Mouse (Mus musculus): ENCODE measurements at regions not wholly inside any gene's neighbourhood (a gene's known extent, or its start where the extent isn't known, plus 50 kb on each side); places are given as distances from the start of the nearest gene placed in this dataset.
A peak's percentile ranks its signal among the peaks of the same experiment; 100 is the strongest.

DNA sequence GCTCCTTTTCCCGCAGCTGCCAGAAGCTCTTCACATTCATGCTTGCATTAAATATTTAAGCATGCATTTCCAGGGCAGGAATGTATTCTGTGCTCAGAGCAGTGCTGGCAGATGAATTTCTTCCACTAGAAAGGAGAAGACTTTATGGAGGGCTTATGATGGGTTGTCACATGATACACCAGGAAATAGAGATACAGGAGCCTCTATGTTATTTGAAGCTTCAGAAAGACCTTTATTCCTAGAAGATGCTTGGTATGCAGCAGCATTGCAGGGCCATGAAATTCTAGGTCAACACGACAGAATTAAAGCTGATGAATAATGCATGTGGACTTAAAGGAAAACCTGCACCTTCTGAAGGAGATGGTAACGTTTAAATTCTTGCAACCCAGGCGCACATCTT lies 212.1 kb downstream of the Adgrg6 start:
- no peaks in the 10 kb centered on the region for H3K9me3 ChIP-seq (replicated peaks)
- no peak overlapping the region for H3K27ac ChIP-seq
- H3K4me1 ChIP-seq: peaks cover 10% of the 10 kb centered on the region
- H3K36me3 ChIP-seq (ENCODE audit: poor library complexity, severe bottlenecking): no peaks in the 10 kb centered on the region
- 0 out of 2 replicates have a peak, but pooled peaks have one; percentile 37 for ATAC-seq
- no peak overlapping the region for H3K4me3 ChIP-seq
- WGBS: 55% methylated on average over 4 of the region's 4 CpGs
- no peak overlapping the region for H3K9ac ChIP-seq
- no peaks in the 10 kb centered on the region for H3K27me3 ChIP-seq
- no peak overlapping the region for H3K4me2 ChIP-seq

DNA sequence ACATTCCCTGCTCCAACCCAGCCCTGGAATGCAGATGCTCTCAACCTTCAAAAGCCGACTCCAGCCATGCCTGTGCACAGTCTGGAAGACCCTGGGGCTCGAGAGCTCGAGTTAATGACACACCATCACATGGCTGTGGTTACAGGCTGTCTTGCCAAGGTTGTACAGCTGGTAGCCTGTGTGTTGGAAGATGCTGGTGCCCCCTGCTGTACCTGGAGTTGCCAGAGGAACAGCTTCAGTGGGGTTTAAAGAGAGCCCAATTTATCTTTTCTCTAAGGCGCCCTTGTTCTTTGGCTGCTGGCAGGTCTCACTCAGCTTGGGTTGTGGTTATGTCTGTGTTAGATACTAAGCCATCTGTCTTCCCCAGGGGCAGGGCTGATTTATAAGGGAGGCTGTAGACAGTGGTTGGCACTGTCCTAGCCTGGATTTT lies 212.8 kb downstream of the Adgrg6 start:
- 50% methylated on average over 4 of the region's 4 CpGs for WGBS
- Histone ChIP-seq H3K9ac (no peak overlapping the region), H3K27me3 (no peaks in the 10 kb centered on the region), H3K4me1 (peaks cover 10% of the 10 kb centered on the region), H3K4me2 (no peak overlapping the region), H3K36me3 (ENCODE audit: poor library complexity, severe bottlenecking) (no peaks in the 10 kb centered on the region), H3K4me3 (no peak overlapping the region), H3K27ac (no peak overlapping the region), H3K9me3 (replicated peaks) (no peaks in the 10 kb centered on the region)
- ATAC-seq: peak; percentile 86

DNA sequence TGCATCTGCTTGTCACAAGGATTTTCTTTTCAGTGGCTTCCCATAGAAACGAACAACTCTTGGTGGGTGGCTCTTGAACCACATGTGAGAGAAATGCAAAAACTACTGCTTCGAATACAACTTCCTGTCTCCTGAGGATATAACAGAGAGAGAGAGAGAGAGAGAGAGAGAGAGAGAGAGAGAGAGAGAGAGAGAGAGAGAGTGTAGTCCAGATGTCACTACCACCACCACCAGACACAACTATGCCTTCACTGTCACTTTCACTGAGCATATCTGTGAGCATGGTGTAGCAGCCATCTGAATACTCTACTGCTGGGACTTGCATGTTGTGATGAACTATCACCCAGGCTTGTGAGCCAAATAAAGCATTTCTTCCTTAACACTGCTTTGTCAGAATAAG lies 216.6 kb downstream of the Adgrg6 start:
- 85% methylated on average over 2 of the region's 2 CpGs for WGBS
- H3K27me3 ChIP-seq: no peaks in the 10 kb centered on the region
- ATAC-seq: no peak
- no peak overlapping the region for H3K4me3 ChIP-seq
- H3K4me2 ChIP-seq: no peak overlapping the region
- H3K9me3 ChIP-seq (replicated peaks): no peaks in the 10 kb centered on the region
- no peaks in the 10 kb centered on the region for H3K36me3 ChIP-seq (ENCODE audit: poor library complexity, severe bottlenecking)
- H3K4me1 ChIP-seq: peaks cover 10% of the 10 kb centered on the region
- no peak overlapping the region for H3K9ac ChIP-seq
- H3K27ac ChIP-seq: no peak overlapping the region

DNA sequence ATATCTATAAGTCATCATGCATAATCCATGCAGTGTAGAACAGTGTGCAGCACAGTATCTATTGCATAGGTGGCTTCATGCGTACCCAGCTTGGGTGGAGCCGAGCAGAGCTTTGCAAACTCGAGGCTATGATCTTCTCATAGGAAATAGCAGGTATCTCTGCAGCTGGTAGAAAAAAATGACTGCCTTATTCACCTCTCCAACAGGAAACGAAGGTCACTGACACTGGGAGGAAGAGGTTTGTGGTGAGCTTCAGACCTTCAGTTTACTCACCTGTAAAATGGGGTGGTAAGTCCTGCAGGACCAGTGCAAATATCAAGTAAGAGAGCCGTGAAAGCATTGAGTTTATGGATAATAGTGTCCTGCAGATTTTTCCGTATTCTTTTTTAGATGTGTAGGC lies 219.2 kb downstream of the Adgrg6 start:
- ATAC-seq: no peak
- WGBS: 85% methylated on average over 6 of the region's 6 CpGs

DNA sequence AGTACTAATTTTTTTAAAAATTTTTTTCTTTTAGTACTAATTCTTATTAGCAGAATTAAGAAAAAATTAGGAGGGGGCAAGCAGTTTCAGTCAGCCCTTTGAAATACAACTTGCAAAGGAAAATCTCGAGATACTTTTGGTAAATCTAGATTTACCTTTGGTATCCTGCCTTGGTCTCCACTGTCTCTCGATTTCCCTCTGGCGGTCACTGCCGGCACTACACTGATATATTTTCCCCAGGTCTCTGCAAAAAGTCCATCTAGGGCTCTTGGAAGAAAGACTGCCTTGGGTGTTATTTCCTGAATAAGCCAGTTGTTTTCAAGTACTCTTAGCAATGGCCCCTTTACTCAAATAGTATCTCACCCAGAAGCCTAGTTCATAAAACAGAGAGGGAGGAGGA lies 224.0 kb downstream of the Adgrg6 start:
- Histone ChIP-seq H3K4me1 (no peaks in the 10 kb centered on the region), H3K9me3 (replicated peaks) (no peaks in the 10 kb centered on the region), H3K36me3 (ENCODE audit: poor library complexity, severe bottlenecking) (no peaks in the 10 kb centered on the region), H3K4me3 (no peak overlapping the region), H3K4me2 (no peak overlapping the region), H3K9ac (no peak overlapping the region), H3K27ac (no peak overlapping the region), H3K27me3 (no peaks in the 10 kb centered on the region)
- WGBS: 7% methylated on average over 4 of the region's 4 CpGs
- peak; percentile 69 for ATAC-seq

More for the DNA sequence above, 219.2 kb downstream of the Adgrg6 start:
- no peak overlapping the region for H3K27ac ChIP-seq
- H3K9ac ChIP-seq: no peak overlapping the region
- H3K4me3 ChIP-seq: no peak overlapping the region
- H3K36me3 ChIP-seq (ENCODE audit: poor library complexity, severe bottlenecking): no peaks in the 10 kb centered on the region
- H3K9me3 ChIP-seq (replicated peaks): no peaks in the 10 kb centered on the region
- H3K4me2 ChIP-seq: no peak overlapping the region
- H3K4me1 ChIP-seq: no peaks in the 10 kb centered on the region
- H3K27me3 ChIP-seq: no peaks in the 10 kb centered on the region

DNA sequence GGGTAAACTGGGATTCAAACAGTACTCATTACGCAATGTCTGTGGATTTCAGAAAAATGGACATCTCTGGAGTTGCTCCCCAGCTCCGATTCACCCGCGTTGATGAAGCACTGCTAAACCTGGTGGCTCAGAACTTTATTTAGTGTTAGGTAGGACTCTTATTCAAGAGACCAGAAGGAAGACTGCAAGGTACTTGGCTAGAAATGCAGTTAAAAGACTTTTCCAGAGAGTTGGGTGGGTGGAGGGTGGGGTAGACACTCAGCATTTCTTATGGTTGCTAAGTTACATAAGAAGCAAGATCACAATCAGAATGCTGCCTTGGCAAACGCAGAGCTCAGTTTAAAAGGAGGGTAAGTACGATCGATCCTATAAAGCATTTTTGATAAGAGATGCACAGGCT lies 230.2 kb downstream of the Adgrg6 start:
- no peak overlapping the region for H3K9ac ChIP-seq
- no peaks in the 10 kb centered on the region for H3K27me3 ChIP-seq
- no peak overlapping the region for H3K4me2 ChIP-seq
- ATAC-seq: no peak
- H3K9me3 ChIP-seq (replicated peaks): no peaks in the 10 kb centered on the region
- WGBS: 82% methylated on average over 7 of the region's 7 CpGs
- H3K27ac ChIP-seq: no peak overlapping the region
- H3K4me1 ChIP-seq: no peaks in the 10 kb centered on the region
- no peaks in the 10 kb centered on the region for H3K36me3 ChIP-seq (ENCODE audit: poor library complexity, severe bottlenecking)
- H3K4me3 ChIP-seq: no peak overlapping the region

DNA sequence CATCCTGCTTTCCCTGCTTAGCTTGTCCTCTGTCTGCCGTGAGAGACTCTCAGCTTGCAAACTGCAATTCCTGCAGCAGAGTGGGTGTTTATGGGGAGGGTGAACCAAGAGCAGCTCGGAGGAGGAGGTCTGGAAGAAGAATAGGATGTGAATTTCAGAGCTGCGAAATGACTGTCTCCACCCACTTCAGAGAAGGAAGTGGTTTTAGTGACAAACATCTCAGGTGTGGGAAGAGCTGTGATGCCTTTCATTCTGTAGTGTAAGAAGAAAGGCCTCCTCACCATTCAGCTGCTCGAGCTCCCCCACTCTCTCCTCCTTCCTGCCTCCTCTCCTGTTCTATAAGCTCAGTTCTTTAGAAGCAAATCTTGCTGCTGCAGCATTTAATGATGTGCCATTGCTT lies 230.9 kb downstream of the Adgrg6 start:
- Histone ChIP-seq H3K36me3 (ENCODE audit: poor library complexity, severe bottlenecking) (no peaks in the 10 kb centered on the region), H3K27ac (no peak overlapping the region), H3K4me2 (no peak overlapping the region), H3K9ac (no peak overlapping the region), H3K4me1 (no peaks in the 10 kb centered on the region), H3K27me3 (no peaks in the 10 kb centered on the region), H3K4me3 (no peak overlapping the region), H3K9me3 (replicated peaks) (no peaks in the 10 kb centered on the region)
- 62% methylated on average over 4 of the region's 4 CpGs for WGBS
- no peak for ATAC-seq

DNA sequence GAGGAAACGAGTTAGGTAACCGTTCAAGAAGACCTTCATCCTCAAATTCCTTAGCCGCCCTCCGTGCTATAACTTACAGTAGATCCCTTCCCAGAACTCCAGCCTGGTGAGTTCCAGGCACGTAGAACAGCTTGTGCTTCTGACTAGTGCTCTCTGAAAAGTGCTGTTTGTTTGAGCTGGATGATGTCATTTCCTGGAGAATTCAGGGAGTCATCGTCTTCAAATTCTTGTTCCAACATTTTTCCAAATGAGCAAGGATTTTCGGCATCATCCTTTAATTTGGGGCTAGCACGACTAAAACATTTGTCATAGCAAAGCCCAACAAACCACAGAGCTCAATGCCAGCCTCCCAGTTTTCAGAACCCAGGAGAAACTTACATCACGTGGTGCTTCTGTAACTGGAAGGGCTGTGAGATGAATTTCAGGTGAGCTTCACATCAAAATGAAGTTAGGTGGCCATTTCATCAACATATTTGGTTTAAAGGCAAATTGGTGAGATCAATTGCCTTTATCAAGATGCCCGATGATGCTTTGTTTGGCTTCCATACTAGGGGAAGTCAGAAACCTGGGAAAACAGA lies 231.4 kb downstream of the Adgrg6 start:
- H3K9ac ChIP-seq: no peak overlapping the region
- no peaks in the 10 kb centered on the region for H3K36me3 ChIP-seq (ENCODE audit: poor library complexity, severe bottlenecking)
- H3K4me1 ChIP-seq: no peaks in the 10 kb centered on the region
- no peak for ATAC-seq
- no peak overlapping the region for H3K4me2 ChIP-seq
- WGBS: 82% methylated on average over 10 of the region's 10 CpGs
- H3K27me3 ChIP-seq: no peaks in the 10 kb centered on the region
- H3K27ac ChIP-seq: no peak overlapping the region
- H3K9me3 ChIP-seq (replicated peaks): no peaks in the 10 kb centered on the region
- H3K4me3 ChIP-seq: no peak overlapping the region

DNA sequence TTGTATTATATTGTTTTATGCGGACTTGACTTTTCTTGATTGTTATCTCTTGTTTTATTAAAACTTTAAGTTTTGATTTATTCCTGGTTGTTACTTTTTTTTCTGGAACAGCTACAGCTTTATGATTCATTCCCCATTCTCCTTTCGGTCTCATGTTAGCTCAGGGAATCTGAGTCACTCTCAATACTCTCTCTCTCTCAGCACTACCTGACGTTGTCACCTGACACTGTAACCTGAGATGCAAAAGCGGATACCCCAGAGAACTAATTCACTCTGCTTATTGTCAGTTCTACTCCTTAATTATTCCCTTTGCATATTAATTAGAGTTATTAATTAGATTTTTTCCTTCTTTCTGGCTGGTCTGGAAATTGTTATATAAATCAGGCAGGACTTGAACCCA lies 232.5 kb downstream of the Adgrg6 start:
- H3K9ac ChIP-seq: no peak overlapping the region
- no peaks in the 10 kb centered on the region for H3K36me3 ChIP-seq (ENCODE audit: poor library complexity, severe bottlenecking)
- no peaks in the 10 kb centered on the region for H3K27me3 ChIP-seq
- H3K27ac ChIP-seq: no peak overlapping the region
- ATAC-seq: no peak
- no peak overlapping the region for H3K4me3 ChIP-seq
- no peak overlapping the region for H3K4me2 ChIP-seq
- 81% methylated on average over 4 of the region's 4 CpGs for WGBS
- H3K9me3 ChIP-seq (replicated peaks): no peaks in the 10 kb centered on the region
- H3K4me1 ChIP-seq: no peaks in the 10 kb centered on the region

DNA sequence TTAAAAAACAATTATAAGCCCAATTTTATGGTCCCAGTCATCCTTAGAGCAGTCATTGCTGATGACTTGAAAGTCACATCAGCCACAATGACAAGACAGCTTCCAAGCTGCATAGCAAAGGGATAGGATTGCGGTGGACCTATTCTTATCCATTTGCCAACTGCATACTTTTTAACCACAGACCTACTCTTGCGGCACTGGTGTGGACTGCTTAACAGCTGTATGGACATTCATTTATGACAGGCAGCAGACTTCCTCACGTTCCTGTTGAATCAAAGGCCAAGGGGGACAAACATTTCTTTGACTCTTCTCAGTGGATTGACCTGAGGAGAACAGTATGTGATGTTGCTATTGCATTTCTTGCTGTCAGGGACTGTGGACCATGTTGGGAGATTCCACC lies 233.5 kb downstream of the Adgrg6 start:
- H3K27ac ChIP-seq: no peak overlapping the region
- WGBS: 88% methylated on average over 3 of the region's 3 CpGs

DNA sequence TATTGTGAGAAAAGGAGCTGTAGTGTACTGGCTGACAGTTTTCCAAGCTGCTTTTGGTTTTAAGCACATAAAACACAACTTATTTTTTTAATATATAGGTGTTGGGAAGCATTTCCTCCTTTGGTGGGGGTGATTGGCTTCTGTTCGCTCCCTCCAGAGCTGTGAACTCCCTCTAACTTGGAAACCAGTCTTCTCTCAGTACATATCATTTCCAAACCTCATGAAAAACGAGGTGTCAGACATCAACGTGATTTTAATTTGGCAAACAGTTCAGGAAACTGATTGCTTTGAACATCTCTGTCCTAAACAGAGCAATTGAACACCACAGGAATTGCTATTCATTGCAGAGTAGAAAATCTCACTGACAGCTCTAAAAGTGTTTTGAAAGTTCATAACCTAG lies 238.6 kb downstream of the Adgrg6 start:
- Histone ChIP-seq H3K9ac (no peak overlapping the region), H3K27ac (no peak overlapping the region), H3K4me1 (no peaks in the 10 kb centered on the region), H3K4me2 (no peak overlapping the region), H3K36me3 (ENCODE audit: poor library complexity, severe bottlenecking) (no peaks in the 10 kb centered on the region), H3K9me3 (replicated peaks) (no peaks in the 10 kb centered on the region), H3K27me3 (no peaks in the 10 kb centered on the region), H3K4me3 (no peak overlapping the region)
- no peak; the same call in 1 of the 2 replicates for ATAC-seq
- WGBS: 60% methylated on average over 3 of the region's 3 CpGs

More for the DNA sequence above, 233.5 kb downstream of the Adgrg6 start:
- no peak for ATAC-seq
- H3K4me2 ChIP-seq: no peak overlapping the region
- no peaks in the 10 kb centered on the region for H3K36me3 ChIP-seq (ENCODE audit: poor library complexity, severe bottlenecking)
- no peak overlapping the region for H3K4me3 ChIP-seq
- no peaks in the 10 kb centered on the region for H3K27me3 ChIP-seq
- no peaks in the 10 kb centered on the region for H3K4me1 ChIP-seq
- H3K9ac ChIP-seq: no peak overlapping the region
- no peaks in the 10 kb centered on the region for H3K9me3 ChIP-seq (replicated peaks)

DNA sequence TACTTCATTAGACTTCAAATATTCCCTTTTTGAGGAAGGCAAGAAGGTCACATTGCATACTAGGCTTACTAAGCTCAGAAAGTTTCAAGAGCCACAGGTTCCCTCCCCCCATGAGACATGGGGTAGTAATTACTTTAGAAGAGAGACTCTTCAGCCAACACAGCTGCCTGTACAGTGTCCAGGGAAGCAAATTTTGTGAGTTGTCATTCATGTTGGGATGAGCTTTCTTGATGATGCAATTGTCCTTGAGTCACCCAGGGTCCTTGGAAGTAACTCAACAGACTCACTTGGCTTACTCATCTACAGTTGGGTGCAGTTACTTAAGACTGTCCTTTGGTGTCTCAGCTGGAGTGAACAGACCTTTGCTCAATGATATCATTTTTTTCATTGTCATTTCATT lies 242.0 kb downstream of the Adgrg6 start:
- H3K4me3 ChIP-seq: no peak overlapping the region

DNA sequence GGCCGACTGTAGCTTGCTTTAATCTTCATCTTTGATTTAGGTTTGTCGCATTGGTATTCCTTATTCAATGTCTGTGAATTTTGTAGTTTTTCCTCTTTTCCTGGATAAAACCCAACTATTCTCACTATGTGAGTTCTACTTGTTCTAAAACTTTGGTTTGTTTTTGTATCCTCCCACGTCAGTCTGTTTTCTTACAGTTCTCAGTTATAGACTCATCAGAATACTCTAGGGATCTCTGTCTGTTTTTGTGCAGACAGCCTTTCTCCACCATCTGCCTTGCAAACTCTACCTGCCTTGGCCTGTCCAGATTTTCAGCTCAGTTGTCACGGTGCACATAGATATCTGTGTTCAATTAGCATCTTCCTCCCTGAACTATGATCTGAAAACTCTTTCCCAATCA lies 249.3 kb downstream of the Adgrg6 start:
- no peaks in the 10 kb centered on the region for H3K27me3 ChIP-seq
- no peak overlapping the region for H3K9ac ChIP-seq
- H3K9me3 ChIP-seq (replicated peaks): no peaks in the 10 kb centered on the region
- H3K36me3 ChIP-seq (ENCODE audit: poor library complexity, severe bottlenecking): no peaks in the 10 kb centered on the region
- H3K4me2 ChIP-seq: no peak overlapping the region
- no peak overlapping the region for H3K4me3 ChIP-seq
- no peaks in the 10 kb centered on the region for H3K4me1 ChIP-seq
- ATAC-seq: no peak
- no peak overlapping the region for H3K27ac ChIP-seq
- WGBS: 89% methylated on average over 4 of the region's 4 CpGs

More for the DNA sequence above, 242.0 kb downstream of the Adgrg6 start:
- no peaks in the 10 kb centered on the region for H3K27me3 ChIP-seq
- no peak for ATAC-seq
- H3K36me3 ChIP-seq (ENCODE audit: poor library complexity, severe bottlenecking): no peaks in the 10 kb centered on the region
- no peak overlapping the region for H3K27ac ChIP-seq
- no peaks in the 10 kb centered on the region for H3K9me3 ChIP-seq (replicated peaks)
- H3K9ac ChIP-seq: no peak overlapping the region
- H3K4me1 ChIP-seq: no peaks in the 10 kb centered on the region
- no peak overlapping the region for H3K4me2 ChIP-seq

Data from forebrain, embryonic 13.5 days (tissue).